Mouse (Mus musculus): ENCODE results near the gene Alg5.
"Not testable (repeated sequence)": the region's sequence is repeated elsewhere in the genome, so short reads cannot be mapped to it uniquely, and the experiment has no call there.

- TF ChIP-seq CTCF, EP300 (IDR thresholded peaks at IDR 0.05; ENCODE audit: low read depth): not testable (repeated sequence)
Observed at GRCm38 (mm10) chr3:54704106-54704505, 31.2 kb upstream of the Alg5 start.
